Mouse (Mus musculus) limb, embryonic 14.5 days (tissue): Measurements from ENCODE around the gene Accsl. TPM values are rescaled to one million over a fixed set of nuclear protein-coding genes. Genes with fewer than 3 reads are reported as not detected.

Source experiments
- ATAC-seq: fragments of 200-750 bp; cut with Nextera tagmentation; 2 replicates; pipeline ENCODE4 v1.8.0; 2017; ENCODE audit warnings: low read depth, moderate number of reproducible peaks, moderate TSS enrichment; ENCODE audit not compliant: low FRiP score
- DNase-seq: peaks from one replicate; pipeline ENCODE4 v3.0.0-alpha.2; 2015; ENCODE audit warnings: low spot score
- H3K27ac ChIP-seq: fragments of 300-500 bp; sonication (generic); replicated peaks from 2 replicates; pipeline ENCODE4 v1.5.1; 2014; ENCODE audit warnings: low read depth, mild to moderate bottlenecking, low read length, moderate library complexity, mixed read lengths
- H3K27me3 ChIP-seq: fragments of 300-500 bp; sonication (generic); 2 replicates; pipeline ENCODE4 v1.6.1; 2014; ENCODE audit warnings: low read length, mixed read lengths; ENCODE audit not compliant: control insufficient read depth, insufficient read depth
- H3K36me3 ChIP-seq: fragments of 300-500 bp; sonication (generic); 2 replicates; pipeline ENCODE4 v1.6.1; 2014; ENCODE audit warnings: mild to moderate bottlenecking, low read length, moderate library complexity, mixed read lengths; ENCODE audit not compliant: control insufficient read depth, insufficient read depth
- H3K4me1 ChIP-seq: fragments of 300-500 bp; sonication (generic); 2 replicates; pipeline ENCODE4 v1.6.1; 2014; ENCODE audit warnings: antibody characterized with exemption, low read length, mixed read lengths; ENCODE audit not compliant: control insufficient read depth, insufficient read depth
- H3K4me2 ChIP-seq: fragments of 300-500 bp; sonication (generic); replicated peaks from 2 replicates; pipeline ENCODE4 v1.6.1; 2014; ENCODE audit warnings: low read depth, mild to moderate bottlenecking, low read length, moderate library complexity; ENCODE audit not compliant: severe bottlenecking
- H3K4me3 ChIP-seq: fragments of 300-500 bp; sonication (generic); replicated peaks from 2 replicates; pipeline ENCODE4 v1.5.1; 2014; ENCODE audit warnings: low read length
- H3K9ac ChIP-seq: fragments of 300-500 bp; sonication (generic); 2 replicates; pipeline ENCODE4 v1.6.1; 2014; ENCODE audit warnings: mild to moderate bottlenecking, low read depth, low read length, moderate library complexity; ENCODE audit not compliant: severe bottlenecking
- H3K9me3 ChIP-seq: fragments of 300-500 bp; sonication (generic); 2 replicates; pipeline ENCODE4 v1.6.1; 2016; ENCODE audit warnings: low read length; ENCODE audit not compliant: control insufficient read depth
- POLR2A ChIP-seq: fragments of 200-500 bp; IDR thresholded peaks from 2 replicates; pipeline ENCODE4 v1.8.0; 2012; ENCODE audit warnings: inconsistent platforms, mild to moderate bottlenecking, moderate library complexity, borderline replicate concordance; ENCODE audit not compliant: insufficient read depth, insufficient read length; ENCODE audit errors: extremely low read depth
- WGBS: fragments of 180-500 bp; shearing (Covaris S2); extraction: QIAGEN DNeasy Blood & Tissue Kit; methylation state at CpG from one replicate; pipeline ENCODE4 v1.1.7; 2014; 5-methylcytosine and 5-hydroxymethylcytosine counted together
- polyA plus RNA-seq, 2 experiments: library from polyadenylated mRNA; depleted of rRNA in 1 of 2; stranded (reverse) in 1 of 2; unstranded in 1 of 2; fragments of >200 nt; fragmentation: Nextera tagmentation in 1 of 2; extraction: Ambion mirVana in 1 of 2; gene quantifications; 2 replicates each; pipeline versions ENCODE4 v1.2.1 to v1.2.3; 2012 to 2014

Accsl gene
- polyA plus RNA-seq, 2 experiments: 0.15 TPM; not detected in 1

DNA sequence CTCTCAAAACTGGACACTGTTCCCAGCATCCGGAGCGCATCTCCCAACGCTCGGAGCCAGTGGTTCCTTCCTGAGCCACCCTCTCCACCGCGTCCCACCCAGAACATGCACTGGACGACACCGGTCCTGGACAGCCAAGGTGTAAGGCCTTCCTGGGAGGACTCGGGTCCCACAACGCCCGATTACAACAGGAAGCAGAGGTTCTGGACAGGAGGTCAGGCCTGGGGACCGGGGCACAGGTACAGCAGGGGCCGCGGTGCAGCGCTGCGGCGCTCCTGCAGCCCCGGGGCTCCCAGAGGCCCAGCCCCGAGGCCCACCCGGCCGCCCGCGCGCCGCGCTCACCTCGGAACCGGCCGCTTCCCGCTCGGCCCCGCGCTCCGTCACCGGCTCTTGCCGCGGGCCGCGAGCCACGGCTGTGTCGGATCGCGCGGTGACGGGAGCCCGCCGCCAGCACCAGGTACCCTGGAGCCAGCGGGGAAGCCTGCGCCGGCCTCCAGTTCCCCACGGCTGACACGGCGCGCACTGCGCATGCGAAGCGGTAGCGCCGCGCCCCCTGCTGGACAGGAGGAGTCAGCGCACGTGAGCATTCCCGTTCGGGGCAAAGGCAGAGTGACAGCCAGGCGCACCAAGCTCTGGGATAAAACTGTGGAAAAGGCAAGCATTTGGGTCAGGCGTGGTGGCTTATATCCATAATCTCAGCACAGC is 46.8 kb downstream of the Accsl start, which contains the start of gene Ext2:
Ext2 (minus strand) TSS at position 524 of the 705 bp plus-strand sequence.
- Histone ChIP-seq H3K4me2 (peak within 1 kb of the TSS; percentile 72), H3K9ac (peak within 1 kb of the TSS; percentile 95), H3K27me3 (no peaks in the 10 kb centered on the region), H3K4me3 (peak within 1 kb of the TSS; percentile 88), H3K36me3 (peaks cover 10% of the 10 kb centered on the region; the same call in 1 of the 2 replicates), H3K4me1 (peaks cover 7% of the 10 kb centered on the region; the same call in 1 of the 2 replicates), H3K9me3 (no peaks in the 10 kb centered on the region), H3K27ac (0 out of 2 replicates have a peak within 1 kb of the TSS, but pooled peaks have one; percentile 26)
- peak; percentile 77 for DNase-seq
- 0 out of 2 replicates have a peak, but pooled peaks have one; percentile 34 for TF ChIP-seq POLR2A
- peak; percentile 94 for ATAC-seq
- WGBS: 5% methylated on average over 44 of the region's 66 CpGs

DNA sequence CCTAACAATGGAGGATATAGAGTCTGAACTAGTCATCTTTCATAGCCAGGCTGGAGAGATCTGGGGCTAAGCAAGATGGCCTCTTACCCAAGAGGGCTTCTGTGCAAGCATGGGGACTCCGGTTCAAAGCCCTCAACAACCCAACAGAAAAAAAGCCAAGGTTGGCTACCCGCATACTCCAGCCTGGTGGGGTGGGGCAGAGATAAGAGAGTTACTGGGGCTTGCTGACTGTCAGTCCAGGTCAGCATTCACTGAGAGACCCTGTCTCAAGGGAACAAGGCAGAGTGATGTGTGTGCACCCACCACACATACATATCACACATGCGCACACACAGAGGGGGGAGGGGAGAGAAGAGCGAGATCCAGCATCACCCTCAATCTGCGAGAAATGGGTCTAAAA is 51.2 kb downstream of the Accsl start:
- TF ChIP-seq POLR2A: no peak
- Histone ChIP-seq H3K4me2 (no peak overlapping the region), H3K4me3 (no peak overlapping the region), H3K4me1 (peaks cover 7% of the 10 kb centered on the region; the same call in 1 of the 2 replicates), H3K9ac (no peak overlapping the region), H3K27me3 (no peaks in the 10 kb centered on the region), H3K27ac (no peak overlapping the region), H3K9me3 (no peaks in the 10 kb centered on the region), H3K36me3 (peaks cover 18% of the 10 kb centered on the region)
- 92% methylated on average over 5 of the region's 5 CpGs for WGBS
- no peak for DNase-seq
- no peak for ATAC-seq

DNA sequence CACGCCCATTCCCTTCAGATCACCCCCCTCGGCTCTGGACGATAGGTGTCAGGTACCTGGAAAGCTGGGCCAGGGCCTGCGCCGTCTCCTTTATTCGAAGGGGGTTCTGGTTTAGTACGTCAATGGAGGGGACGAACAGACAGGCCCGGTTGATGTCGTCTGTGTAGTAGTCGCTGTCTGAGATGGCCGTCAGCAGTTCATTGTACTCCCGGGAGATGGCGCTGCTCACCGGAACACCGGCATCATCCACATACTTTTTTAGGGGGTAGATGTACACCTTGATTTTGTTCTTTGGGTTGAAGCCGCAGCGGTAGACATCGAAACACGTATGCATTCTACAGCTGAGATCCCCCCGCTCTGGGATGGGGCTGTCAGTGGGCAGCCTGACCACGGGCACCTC is 55.6 kb downstream of the Accsl start:
- Histone ChIP-seq H3K27me3 (no peaks in the 10 kb centered on the region), H3K9ac (no peak overlapping the region), H3K4me3 (no peak overlapping the region), H3K9me3 (no peaks in the 10 kb centered on the region), H3K27ac (no peak overlapping the region), H3K36me3 (peaks cover 50% of the 10 kb centered on the region), H3K4me1 (no peaks in the 10 kb centered on the region), H3K4me2 (no peak overlapping the region)
- DNase-seq: no peak
- ATAC-seq: no peak
- TF ChIP-seq POLR2A: no peak
- WGBS: 89% methylated on average over 22 of the region's 22 CpGs

DNA sequence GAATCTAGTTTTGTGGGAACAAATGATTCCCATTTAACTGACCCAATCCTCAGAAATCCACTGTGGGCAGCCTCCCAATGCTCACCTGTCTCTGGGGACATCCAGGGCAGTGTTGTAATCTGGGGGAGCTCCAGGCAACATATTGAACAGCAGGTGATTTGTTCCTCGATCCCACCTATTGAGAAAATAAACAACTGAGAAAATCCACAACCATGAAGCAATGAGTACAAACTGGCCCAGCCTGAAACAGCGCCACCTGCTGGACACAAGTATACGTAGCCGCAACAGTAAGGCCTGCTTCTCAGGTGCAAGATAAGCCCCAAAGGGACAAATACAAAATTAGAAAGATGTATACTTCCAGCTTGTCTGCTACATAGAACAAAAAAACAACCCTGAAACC is 57.1 kb downstream of the Accsl start:
- 25% methylated on average over 4 of the region's 4 CpGs for WGBS
- ATAC-seq: no peak
- no peak for TF ChIP-seq POLR2A
- H3K4me2 ChIP-seq: no peak overlapping the region
- H3K4me1 ChIP-seq: no peaks in the 10 kb centered on the region
- no peaks in the 10 kb centered on the region for H3K9me3 ChIP-seq
- no peak overlapping the region for H3K4me3 ChIP-seq
- H3K27me3 ChIP-seq: no peaks in the 10 kb centered on the region
- no peak for DNase-seq
- H3K9ac ChIP-seq: no peak overlapping the region
- no peak overlapping the region for H3K27ac ChIP-seq
- peaks cover 63% of the 10 kb centered on the region for H3K36me3 ChIP-seq

DNA sequence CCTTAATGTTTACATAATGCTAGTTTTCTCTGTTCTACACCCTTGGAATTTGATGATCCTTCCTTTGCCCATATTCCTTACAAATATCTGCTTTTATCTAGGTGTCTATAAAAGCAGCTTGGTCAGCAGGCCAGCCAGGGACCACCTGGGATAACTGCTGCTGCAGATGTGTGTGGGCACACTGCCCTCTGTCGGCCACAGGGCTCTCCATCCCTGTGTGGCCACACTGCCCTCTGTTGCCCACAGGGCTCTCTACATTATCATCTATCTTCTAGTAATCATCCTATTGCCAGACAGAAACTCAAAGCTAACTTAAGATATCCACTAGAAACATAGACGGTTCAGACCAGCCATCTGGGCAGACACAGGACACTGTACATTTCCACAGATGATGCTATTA is 59.0 kb downstream of the Accsl start:
- peaks cover 81% of the 10 kb centered on the region for H3K36me3 ChIP-seq
- H3K4me3 ChIP-seq: no peak overlapping the region
- H3K9ac ChIP-seq: no peak overlapping the region
- no peaks in the 10 kb centered on the region for H3K4me1 ChIP-seq
- WGBS: 9% methylated on average over 2 of the region's 2 CpGs
- no peak for TF ChIP-seq POLR2A
- H3K9me3 ChIP-seq: no peaks in the 10 kb centered on the region
- H3K4me2 ChIP-seq: no peak overlapping the region
- ATAC-seq: no peak
- H3K27ac ChIP-seq: no peak overlapping the region
- no peaks in the 10 kb centered on the region for H3K27me3 ChIP-seq
- no peak for DNase-seq
